Mouse (Mus musculus): Measurements from ENCODE around the gene Eml3. TPM values are rescaled to one million over a fixed set of nuclear protein-coding genes. Genes with fewer than 3 reads are reported as not detected.

Eml3 gene
- polyA plus RNA-seq, 1 experiment from 2014 or later, result 16.0 TPM

Small RNAs within 50 kb of the gene (microRNA-seq; reads per million reads assigned to microRNA genes)
- gene Mir5136, result not detected

Other genes with a start within 250 kb of the Eml3 start
- 66.4 and 68.8 TPM in 2 replicates for gene Slc3a2, start 206.2 kb upstream of the Eml3 start, polyA plus RNA-seq (2015; fragmentation: Nextera tagmentation; extraction: Ambion mirVana)
- 53.5 and 54.9 TPM in 2 replicates for gene Wdr74, start 193.7 kb upstream of the Eml3 start, polyA plus RNA-seq (2015; fragmentation: Nextera tagmentation; extraction: Ambion mirVana)
- gene 1700092M07Rik, start 188.8 kb upstream of the Eml3 start, polyA plus RNA-seq (2015; fragmentation: Nextera tagmentation; extraction: Ambion mirVana), result 0.63 and 0.74 TPM in 2 replicates
- gene Stx5a, start 188.1 kb upstream of the Eml3 start, polyA plus RNA-seq (2015; fragmentation: Nextera tagmentation; extraction: Ambion mirVana), result 91.5 and 91.7 TPM in 2 replicates
- 134 and 145 TPM in 2 replicates for gene Nxf1, start 172.5 kb upstream of the Eml3 start, polyA plus RNA-seq (2015; fragmentation: Nextera tagmentation; extraction: Ambion mirVana)
- 138 and 158 TPM in 2 replicates for gene Tmem223, start 158.6 kb upstream of the Eml3 start, polyA plus RNA-seq (2015; fragmentation: Nextera tagmentation; extraction: Ambion mirVana)
- 57.1 and 60.9 TPM in 2 replicates for gene Tmem179b, start 155.1 kb upstream of the Eml3 start, polyA plus RNA-seq (2015; fragmentation: Nextera tagmentation; extraction: Ambion mirVana)
- 17.4 and 19.3 TPM in 2 replicates for gene Taf6l, start 143.1 kb upstream of the Eml3 start, polyA plus RNA-seq (2015; fragmentation: Nextera tagmentation; extraction: Ambion mirVana)
- 126 and 128 TPM in 2 replicates for gene Polr2g, start 131.0 kb upstream of the Eml3 start, polyA plus RNA-seq (2015; fragmentation: Nextera tagmentation; extraction: Ambion mirVana)
- 3.5 and 4.3 TPM in 2 replicates for gene Zbtb3, start 127.0 kb upstream of the Eml3 start, polyA plus RNA-seq (2015; fragmentation: Nextera tagmentation; extraction: Ambion mirVana)
- 35.5 and 37.7 TPM in 2 replicates for gene Ttc9c, start 110.2 kb upstream of the Eml3 start, polyA plus RNA-seq (2015; fragmentation: Nextera tagmentation; extraction: Ambion mirVana)
- gene Hnrnpul2, start 109.5 kb upstream of the Eml3 start, polyA plus RNA-seq (2015; fragmentation: Nextera tagmentation; extraction: Ambion mirVana), result 3.2 and 3.3 TPM in 2 replicates
- gene AC129217.1, start 99.8 kb upstream of the Eml3 start, polyA plus RNA-seq (2015; fragmentation: Nextera tagmentation; extraction: Ambion mirVana), result not detected in 2 replicates
- gene Bscl2, start 92.1 kb upstream of the Eml3 start, polyA plus RNA-seq (2015; fragmentation: Nextera tagmentation; extraction: Ambion mirVana), result 43.9 and 44.3 TPM in 2 replicates
- 1.2 and 1.4 TPM in 2 replicates for gene Gng3, start 90.4 kb upstream of the Eml3 start, polyA plus RNA-seq (2015; fragmentation: Nextera tagmentation; extraction: Ambion mirVana)
- 1.9 and 2.8 TPM in 2 replicates for gene Lrrn4cl, start 78.8 kb upstream of the Eml3 start, polyA plus RNA-seq (2015; fragmentation: Nextera tagmentation; extraction: Ambion mirVana)
- 130 and 133 TPM in 2 replicates for gene Ubxn1, start 58.1 kb upstream of the Eml3 start, polyA plus RNA-seq (2015; fragmentation: Nextera tagmentation; extraction: Ambion mirVana)
- gene Uqcc3, start 48.6 kb upstream of the Eml3 start, polyA plus RNA-seq (2015; fragmentation: Nextera tagmentation; extraction: Ambion mirVana), result 62.7 and 64.0 TPM in 2 replicates
- gene Lbhd1, start 45.8 kb upstream of the Eml3 start, polyA plus RNA-seq (2015; fragmentation: Nextera tagmentation; extraction: Ambion mirVana), result 25.2 and 42.5 TPM in 2 replicates
- not detected in 2 replicates for gene Gm49403, start 45.6 kb upstream of the Eml3 start, polyA plus RNA-seq (2015; fragmentation: Nextera tagmentation; extraction: Ambion mirVana)
- 39.7 and 54.5 TPM in 2 replicates for gene 1810009A15Rik, start 40.7 kb upstream of the Eml3 start, polyA plus RNA-seq (2015; fragmentation: Nextera tagmentation; extraction: Ambion mirVana)
- not detected in 2 replicates for gene Gm49416, start 40.6 kb upstream of the Eml3 start, polyA plus RNA-seq (2015; fragmentation: Nextera tagmentation; extraction: Ambion mirVana)
- gene Ints5, start 36.5 kb upstream of the Eml3 start, polyA plus RNA-seq (2015; fragmentation: Nextera tagmentation; extraction: Ambion mirVana), result 24.8 and 27.6 TPM in 2 replicates
- 56.7 and 62.6 TPM in 2 replicates for gene Ganab, start 31.5 kb upstream of the Eml3 start, polyA plus RNA-seq (2015; fragmentation: Nextera tagmentation; extraction: Ambion mirVana)
- 32.7 and 38.0 TPM in 2 replicates for gene B3gat3, start 9.2 kb upstream of the Eml3 start, polyA plus RNA-seq (2015; fragmentation: Nextera tagmentation; extraction: Ambion mirVana)
- 2.2 and 2.4 TPM in 2 replicates for gene Rom1, start 196 bp upstream of the Eml3 start, polyA plus RNA-seq (2015; fragmentation: Nextera tagmentation; extraction: Ambion mirVana)
- gene Mta2, start 12.3 kb downstream of the Eml3 start, polyA plus RNA-seq (2015; fragmentation: Nextera tagmentation; extraction: Ambion mirVana), result 92.1 and 96.0 TPM in 2 replicates
- 17.5 and 18.4 TPM in 2 replicates for gene Tut1, start 24.3 kb downstream of the Eml3 start, polyA plus RNA-seq (2015; fragmentation: Nextera tagmentation; extraction: Ambion mirVana)
- 239 and 240 TPM in 2 replicates for gene Eef1g, start 37.5 kb downstream of the Eml3 start, polyA plus RNA-seq (2015; fragmentation: Nextera tagmentation; extraction: Ambion mirVana)
- gene Ahnak, start 59.7 kb downstream of the Eml3 start, polyA plus RNA-seq (2015; fragmentation: Nextera tagmentation; extraction: Ambion mirVana), result 28.7 and 36.5 TPM in 2 replicates
- gene Scgb1a1, start 158.4 kb downstream of the Eml3 start, polyA plus RNA-seq (2015; fragmentation: Nextera tagmentation; extraction: Ambion mirVana), result 0.91 and 1.8 TPM in 2 replicates
- 18.9 and 21.6 TPM in 2 replicates for gene Asrgl1, start 206.1 kb downstream of the Eml3 start, polyA plus RNA-seq (2015; fragmentation: Nextera tagmentation; extraction: Ambion mirVana)

All from heart, embryonic 16.5 days (tissue).